Mouse (Mus musculus) frontal cortex, adult 2 months (tissue): ENCODE measurements around the gene Pgap3. TPM values are rescaled to one million over a fixed set of nuclear protein-coding genes. Genes with fewer than 3 reads are reported as not detected.
A peak's percentile ranks its signal among the peaks of the same experiment; 100 is the strongest.

Source experiments
- DNase-seq, 2 experiments: peaks; one replicate each; pipeline ENCODE4 v3.0.0; 2022; ENCODE audit warnings: low spot score in 1 of 2; ENCODE audit errors: extremely low spot score in 1 of 2
- polyA plus RNA-seq: library from polyadenylated mRNA; depleted of rRNA; stranded (reverse); fragments of >200 nt; gene quantifications from 2 replicates; pipeline ENCODE4 v1.2.3, GENCODE M21; 2012

Gene Pgap3
- polyA plus RNA-seq, 1 experiment = 13.7 TPM

DNA sequence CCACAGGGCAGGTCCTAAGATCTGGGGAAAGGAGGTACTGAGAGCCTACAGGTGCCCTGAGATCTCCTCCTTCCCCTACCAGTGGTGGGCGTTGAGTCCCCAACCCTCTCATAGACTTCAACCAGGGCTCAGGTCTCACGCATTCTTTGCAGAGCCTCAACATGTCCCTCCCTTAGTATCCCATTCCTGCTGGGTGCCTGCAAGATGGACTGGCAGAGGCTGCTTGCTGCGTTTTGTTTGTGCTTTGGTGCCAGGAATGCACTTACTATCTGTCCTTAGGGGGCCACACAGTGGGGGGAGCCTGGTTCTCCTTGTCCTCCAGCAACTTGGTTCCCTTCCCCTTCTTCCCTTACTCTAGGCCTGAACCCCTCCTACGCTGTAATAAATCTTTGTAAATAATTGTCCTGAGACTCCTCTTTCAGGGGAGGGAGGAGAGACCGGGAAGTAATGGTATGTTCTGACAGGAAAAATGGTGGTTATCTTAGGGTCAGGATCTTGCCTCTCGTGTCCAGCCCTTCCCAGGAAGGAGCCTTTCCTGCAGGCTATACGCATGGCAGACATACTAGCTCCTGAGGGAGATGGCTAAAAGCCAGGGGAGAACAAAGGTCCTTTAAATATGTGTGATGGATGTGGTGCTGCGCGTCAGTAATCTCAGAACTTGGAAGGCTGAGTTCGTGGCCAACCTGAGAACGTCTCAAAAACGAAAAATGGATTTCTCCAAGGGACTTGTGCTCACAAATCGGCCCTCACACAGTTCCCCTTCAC lies 42.7 kb downstream of the Pgap3 start:
- DNase-seq = no peak

DNA sequence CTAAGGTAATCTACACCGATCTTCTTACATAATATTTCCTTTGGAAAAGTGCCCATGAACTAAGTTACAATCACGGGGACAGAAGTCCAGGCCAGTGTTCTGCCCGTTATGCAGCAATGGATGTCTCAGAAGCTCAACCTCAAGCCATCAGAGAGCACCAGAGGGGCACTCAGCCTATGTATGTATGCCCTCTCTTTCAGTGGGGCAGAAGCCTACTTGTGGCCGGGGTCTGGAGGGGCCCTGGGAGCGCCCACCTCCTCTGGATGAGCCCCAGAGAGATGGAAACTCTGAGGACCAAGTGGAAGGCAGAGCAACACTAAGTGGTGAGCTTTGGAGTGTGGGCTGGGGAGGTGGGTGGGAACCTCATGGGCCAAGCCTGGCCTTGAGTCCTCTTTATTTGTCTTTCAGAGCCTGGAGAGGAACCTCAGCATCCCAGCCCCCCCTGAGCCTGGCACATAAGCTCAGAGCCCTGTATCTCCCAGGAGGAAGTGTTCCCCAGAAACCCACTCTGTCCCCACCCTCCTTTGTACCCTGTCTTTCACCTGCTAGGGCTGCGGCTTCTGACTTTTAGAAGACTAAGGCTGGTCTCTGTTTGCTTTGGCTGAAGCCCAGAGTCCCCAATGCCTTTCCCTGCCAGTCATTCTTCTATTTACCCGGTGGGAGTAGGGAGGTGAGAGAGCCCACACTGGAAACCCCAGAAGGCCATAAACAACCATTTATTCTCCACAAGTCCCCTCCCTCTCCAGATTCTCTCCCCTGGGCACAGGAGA lies 43.5 kb downstream of the Pgap3 start:
- DNase-seq = no peak

DNA sequence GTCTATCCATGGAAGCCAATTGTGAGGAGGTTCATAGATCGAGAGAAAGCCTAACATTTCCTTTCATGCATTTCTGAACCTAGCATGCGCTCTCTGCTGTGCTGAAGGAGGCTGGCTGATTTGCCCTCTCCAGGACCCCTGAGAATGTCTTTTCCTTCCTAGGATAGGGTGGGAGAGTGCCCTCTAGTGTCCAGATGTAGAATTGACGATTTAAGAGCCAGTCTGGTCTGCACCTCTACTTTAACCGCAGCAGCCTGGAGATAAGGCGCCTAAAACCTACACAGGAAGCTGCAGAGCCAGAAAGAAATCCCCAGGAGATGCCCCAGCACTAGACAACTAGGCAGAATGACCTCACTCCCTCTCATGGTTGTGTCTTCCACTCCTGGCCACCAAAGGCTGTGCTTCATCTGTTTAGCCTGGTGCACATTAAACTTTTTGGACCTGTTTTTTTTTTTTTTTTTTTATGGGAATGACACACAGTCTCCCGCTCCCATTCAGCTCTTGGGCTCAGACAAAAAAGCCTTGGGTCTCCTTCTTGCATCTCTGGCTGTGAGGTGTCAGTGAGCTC lies 44.5 kb downstream of the Pgap3 start:
- peak; percentile 30 to 85 for DNase-seq

DNA sequence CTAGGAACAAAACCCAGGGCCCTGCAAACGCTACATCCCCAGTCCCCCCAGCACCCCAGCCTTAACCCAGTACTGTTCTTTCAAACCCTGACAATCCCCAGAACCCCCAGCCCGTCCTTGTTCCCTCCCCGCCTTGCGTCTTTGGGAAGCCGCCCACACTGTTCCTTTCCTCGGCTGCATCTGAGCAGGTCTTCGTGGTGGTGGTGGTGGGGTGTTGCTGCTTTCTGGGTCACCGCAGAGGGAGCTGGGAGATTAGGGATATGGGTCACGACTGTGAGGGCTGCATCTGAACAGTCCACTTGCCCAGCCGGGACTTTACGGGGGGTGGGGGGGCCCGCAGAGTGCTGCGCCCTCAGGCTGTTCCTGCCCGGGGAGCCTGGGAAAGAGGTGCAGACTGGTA lies 45.8 kb downstream of the Pgap3 start:
- DNase-seq = peak in 1 of 2 experiments; percentile 38

DNA sequence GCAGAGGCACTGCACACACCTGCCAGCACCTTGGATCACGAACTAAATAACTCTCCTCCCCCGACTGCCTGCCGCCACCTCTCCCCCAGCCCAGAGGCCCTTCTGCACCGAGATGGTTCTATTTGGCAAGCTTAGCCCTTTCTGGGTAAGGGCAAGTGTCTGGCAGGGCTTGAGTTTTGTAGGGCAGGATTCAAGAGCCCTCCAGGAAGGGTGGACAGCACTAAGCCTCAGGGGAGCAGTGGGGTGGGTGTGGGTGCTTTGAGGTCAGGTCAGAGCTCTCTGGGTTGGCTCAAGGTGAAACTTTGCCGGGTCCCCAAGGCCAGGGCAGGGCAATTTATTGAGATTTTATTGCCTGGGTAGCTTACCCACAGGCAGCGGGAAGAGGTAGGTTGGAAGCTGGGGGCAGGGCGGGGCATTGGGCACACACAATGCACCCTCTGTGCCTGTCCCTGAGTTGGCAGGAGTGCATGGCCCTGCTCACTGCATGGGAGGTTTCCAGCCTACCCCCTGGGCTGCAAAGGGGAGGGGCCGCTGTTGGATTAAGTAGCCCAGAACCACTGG lies 46.6 kb downstream of the Pgap3 start:
- peak in 1 of 2 experiments; percentile 52 for DNase-seq

DNA sequence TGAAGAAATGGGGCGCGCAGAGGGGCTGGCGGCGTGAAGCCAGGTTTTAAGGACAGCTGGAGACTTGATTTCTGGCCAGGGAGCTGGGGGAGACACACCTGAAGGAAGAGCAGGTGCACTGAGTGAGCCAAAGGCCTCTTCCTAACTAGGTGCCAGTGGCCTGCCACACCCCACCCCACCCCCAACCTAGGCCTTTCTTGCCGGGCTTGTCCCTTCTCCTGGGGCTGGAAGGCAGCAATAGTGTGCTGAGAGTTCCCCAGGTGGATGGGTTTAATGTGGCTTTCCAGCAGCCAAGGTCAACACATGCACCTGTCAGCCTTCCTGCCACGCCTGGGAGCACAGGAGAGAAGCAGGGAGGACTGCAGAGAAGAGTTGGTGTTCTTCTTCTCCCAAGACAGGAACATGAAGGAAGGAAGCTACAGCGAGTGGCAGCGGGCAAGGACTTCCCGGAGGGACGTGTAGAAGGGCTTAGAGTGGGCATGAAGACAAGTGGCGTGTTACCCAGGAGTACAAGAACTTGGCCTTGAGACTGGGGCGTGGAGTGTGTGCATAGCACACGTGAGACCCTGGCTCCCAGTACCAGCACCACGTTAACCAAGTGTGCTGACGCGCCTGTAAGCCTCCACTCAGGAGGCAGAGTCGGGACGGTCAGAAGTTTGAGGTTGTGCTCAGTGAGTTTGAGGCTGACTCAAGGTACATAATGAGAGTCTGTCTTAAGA lies 47.9 kb downstream of the Pgap3 start:
- no peak for DNase-seq

DNA sequence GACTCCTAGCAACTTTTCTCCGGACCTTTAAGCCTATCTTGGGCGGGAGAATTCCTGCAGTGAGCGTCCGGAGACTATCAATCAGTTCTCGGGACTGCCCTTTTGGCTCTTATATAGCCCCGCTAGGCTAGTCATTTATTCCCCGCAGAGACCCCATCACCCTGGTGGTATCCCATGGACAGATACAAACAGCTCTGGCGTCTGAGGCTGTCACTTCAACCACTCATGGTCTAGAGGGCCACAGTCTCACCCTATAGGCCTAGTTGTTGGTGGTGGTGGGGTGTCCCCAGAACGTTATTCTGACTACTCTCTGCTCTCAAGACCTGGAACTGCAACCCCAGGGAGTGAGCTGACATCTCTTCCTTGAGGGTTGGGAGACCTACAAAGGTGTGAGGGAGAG lies 51.0 kb downstream of the Pgap3 start:
- no peak for DNase-seq

DNA sequence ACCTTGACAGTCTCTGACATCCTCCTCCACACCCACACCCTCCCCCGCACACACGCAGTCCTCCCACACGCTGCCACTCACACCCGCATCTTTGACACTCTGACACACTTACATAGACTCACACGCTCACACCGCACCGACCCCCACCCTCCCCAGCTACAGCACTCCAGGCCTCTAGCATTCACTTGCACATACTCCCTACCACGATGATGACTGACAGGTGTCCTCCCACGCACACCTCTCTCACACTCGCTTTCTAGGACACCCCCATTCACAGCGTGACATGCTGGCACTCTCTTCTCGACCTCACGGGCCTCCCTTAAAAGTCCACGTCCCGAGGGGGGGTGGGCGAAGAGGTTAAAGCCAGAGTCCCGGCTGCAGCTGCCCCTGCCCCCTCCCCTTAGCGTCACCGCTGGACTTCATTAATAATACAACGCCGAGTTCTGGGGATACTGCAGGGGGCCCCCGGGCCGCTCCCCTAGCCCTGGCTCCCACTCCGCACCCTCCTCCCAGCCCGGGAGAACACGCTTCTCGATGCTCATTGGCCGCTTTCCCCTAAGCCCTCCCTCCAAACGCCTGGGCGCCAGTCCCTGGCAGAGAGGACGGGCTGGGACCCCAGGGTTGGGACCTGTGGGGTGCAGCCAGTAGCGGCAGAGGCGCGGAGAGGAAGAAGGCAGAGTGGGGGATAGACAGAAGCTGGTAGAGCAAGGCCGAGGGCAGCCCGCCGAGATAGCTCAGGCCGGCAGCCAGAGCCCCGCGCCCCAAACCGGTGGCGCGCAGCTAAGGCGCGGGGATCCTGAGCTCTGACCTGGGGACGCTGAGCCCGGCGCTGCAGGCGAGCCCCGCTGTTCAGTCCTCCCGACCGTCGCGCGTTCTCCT lies 52.0 kb downstream of the Pgap3 start, which contains the start of gene Ppp1r1b:
Ppp1r1b (plus strand) TSS at position 322 of the 879 bp plus-strand sequence.
- peak; percentile 48 to 82 for DNase-seq

DNA sequence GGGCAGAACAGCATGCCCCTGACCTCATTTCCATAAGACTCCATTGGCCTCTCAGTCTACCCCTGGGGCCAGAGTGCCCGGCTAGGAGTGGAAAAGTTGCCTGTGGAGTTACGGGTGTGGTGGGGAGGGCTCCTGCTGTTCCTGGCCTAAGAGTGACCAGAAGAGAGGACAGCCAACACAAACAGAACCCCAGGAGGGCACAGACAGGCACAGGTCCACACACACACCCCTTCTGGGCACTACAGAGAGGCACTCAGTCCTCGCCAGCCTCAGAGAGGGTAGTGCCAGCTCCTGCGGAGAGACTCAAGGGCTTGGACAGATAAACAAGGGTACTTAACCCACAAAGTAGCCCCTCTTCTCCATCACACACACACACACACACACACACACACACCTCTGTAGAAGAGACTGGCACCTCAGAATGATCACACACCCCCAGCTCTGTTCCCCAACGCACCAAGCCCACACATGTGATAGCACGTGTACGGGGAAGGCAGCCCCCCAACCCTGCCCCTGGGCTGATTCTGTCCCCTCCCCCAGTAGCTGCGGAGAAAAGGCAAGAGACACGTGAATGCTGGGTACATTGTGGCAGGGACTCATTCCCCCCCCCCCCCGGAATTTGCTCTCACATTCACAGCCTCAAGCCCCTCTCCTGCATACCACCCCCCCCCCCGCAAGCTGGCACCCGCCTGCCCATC lies 52.8 kb downstream of the Pgap3 start:
- DNase-seq = no peak

DNA sequence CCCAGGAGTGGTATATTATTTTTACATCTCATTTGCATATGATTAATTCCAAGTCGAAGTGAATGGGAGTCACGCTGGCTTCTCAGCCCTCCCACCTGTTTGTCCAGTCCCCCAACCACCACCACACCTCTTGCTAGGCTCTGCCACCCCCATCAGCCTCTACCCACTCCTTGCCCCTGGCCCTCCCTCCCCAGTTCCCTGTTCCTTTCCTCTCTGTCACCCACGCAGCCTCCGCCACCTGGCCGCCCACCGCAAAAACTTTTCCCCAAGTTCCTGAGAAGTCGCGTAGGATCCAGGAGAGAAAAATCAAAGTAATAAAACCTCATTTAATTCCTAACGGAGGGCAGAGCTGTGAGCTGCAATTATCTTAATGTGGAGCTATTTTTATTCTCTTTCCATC lies 54.1 kb downstream of the Pgap3 start:
- DNase-seq = no peak

DNA sequence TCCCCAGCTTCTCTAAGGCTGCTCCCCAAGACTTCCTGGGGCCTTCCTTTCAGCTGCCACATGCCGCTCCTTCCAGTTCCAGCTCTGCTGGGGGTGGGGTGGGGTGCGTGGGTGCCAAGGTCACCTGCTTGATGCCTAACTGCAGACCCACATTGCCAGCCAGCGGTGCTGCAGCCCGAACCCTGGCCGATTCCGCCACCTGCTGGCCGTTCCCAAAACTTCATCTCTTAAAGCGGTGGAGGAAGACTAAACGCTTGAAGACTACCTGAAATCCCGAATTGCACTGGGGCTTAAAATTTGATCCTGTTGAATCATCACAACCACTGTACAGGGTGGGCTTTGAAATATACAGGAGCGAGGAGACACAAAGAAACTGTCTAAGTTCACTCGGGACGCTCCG lies 55.0 kb downstream of the Pgap3 start:
- DNase-seq = peak in 1 of 2 experiments; percentile 95

DNA sequence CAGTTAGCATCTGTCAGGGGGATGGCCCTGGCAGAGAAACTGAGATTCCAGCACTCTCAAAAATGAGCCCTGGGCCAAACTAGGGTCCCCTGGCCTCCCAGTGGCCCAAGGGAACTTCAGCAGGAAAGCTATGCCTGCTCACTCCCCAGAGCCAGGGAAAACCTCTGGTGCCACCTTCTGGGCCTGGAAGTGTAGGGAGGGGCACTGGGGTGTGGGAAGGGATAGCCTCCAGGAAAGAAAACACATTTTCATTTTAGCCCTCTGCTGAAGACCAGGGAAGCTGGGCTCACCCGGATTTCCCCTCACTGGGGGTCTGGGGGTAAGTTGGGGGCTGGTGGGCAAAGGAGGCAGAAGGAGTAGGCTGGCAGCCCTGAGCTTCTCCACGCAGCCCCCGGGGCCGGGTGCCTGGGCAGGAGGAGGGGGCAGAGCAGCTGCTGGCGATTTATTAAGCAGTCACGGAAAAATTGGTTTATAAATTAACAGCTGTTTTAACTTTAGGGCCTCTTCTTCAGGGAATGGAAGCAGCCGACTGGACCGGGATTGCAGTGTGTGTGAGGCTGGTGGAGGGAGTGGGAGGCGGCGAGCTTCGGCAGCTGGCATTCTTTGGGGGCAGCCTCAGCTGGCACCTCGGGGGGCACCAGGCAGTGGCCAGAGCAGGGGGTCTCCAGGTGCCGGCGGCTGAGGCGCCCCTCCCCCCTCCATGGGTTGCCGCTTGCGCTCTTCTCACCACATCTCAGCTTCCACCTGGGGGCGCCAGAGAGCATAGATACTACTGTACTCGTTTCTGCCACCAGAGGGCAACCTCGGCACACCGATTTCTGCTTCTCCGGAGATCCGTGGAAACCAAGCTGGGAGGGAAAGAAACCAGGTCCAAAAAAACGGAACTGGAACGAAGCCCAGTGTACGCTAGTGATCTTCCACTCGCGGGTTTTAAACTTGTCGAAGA lies 58.0 kb downstream of the Pgap3 start:
- peak; percentile 90 to 100 for DNase-seq

DNA sequence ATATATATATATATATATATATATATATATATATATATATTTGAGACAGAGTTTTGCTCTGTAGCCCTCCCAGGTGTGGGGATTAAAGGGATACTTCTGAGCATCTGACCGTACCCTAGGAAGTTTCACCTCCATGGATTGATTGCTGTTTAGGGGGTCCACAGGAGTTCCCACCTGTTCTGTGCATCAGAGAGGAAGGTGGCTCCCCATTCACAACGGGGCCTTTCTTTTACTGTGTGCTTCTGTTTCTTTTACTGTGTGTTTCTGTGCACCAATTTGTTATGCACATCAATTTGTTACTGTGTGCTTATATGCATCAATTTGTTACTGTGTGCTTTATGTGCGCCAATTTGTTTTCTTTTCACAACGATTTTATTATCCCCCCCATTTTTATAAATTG lies 59.1 kb downstream of the Pgap3 start:
- no peak for DNase-seq

DNA sequence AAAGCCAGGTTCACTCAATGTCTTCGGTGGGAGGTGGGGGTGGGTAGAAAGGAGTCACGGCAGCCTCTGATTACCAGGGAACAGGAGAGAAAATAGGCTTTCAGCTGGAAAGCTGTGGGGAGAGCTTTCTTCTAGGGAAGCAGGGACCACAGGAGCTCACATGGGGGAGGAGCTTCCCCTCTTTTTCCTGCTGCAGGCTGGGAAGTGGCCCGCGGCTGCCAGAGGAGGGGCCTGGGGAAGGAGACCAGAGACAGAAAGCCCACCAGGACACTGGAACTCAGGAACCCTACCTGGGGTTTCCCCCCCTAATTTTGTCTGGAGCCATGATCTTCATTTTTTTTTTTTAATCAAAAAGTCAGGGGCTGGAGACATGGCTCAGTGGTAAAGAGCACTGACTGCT lies 59.7 kb downstream of the Pgap3 start:
- DNase-seq = no peak

DNA sequence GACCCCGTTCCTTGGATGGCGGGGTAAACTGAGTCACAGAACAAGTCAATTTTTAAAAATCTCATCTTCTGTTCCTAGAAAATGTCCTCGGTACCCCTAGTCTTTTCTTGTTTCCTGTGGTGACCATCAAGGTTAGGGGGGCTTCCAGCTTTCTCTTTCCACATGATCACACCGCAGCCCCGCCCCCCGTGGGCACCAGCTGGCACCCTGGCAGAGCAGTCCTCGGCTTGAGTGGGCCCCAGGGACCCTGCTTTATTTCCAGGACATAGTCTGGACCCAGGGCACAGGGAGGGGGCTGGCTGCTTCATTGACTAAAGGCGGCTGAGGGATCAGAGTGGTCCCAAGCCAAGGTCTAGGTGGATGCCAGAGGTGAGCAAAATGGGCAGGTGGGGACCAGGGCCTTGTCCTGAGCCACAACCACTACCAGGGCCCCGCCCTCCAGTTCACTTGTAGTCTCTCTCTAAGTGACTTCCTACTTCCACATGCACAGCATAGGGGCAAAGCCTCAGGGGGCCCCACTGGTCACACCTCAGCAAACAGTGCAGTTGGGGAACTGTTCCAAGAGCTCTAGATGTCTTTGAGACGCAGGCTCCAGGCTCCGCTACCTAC lies 60.5 kb downstream of the Pgap3 start:
- DNase-seq = no peak

DNA sequence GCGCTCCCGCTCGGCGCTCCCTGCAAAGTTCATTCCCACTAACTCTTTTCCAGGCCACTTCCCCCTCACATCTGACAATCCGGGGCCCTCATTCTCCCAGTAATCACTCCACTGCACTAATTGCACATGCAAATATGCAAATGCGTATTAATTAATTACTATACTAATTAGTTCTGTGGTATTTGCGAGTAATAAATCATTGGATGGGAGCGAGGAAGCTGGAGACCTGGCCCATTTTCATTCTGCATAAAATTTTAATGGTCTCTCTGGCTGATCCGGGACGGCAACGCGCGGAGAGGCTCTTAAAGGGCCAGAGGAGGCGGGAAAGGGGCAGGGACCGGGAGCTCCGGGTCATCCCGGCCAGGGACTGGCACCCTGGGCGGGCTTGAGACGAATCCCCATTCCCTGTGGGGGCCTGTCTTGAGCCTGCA lies 61.2 kb downstream of the Pgap3 start:
- no peak for DNase-seq
